Mouse (Mus musculus) cerebellum, adult 2 months (tissue): ENCODE measurements around the gene Rnf207.

Experiments used
- CTCF ChIP-seq: fragments of 200-500 bp; IDR thresholded peaks from 2 replicates; pipeline ENCODE4 v1.5.1; 2011; ENCODE audit warnings: low read depth, mild to moderate bottlenecking, control low read depth, low read length, moderate library complexity, borderline replicate concordance; ENCODE audit not compliant: insufficient read depth
- POLR2A ChIP-seq: fragments of 200-500 bp; IDR thresholded peaks from 2 replicates; pipeline ENCODE4 v1.6.1; 2011; ENCODE audit warnings: low read length, control low read depth, borderline replicate concordance; ENCODE audit not compliant: insufficient read depth

DNA sequence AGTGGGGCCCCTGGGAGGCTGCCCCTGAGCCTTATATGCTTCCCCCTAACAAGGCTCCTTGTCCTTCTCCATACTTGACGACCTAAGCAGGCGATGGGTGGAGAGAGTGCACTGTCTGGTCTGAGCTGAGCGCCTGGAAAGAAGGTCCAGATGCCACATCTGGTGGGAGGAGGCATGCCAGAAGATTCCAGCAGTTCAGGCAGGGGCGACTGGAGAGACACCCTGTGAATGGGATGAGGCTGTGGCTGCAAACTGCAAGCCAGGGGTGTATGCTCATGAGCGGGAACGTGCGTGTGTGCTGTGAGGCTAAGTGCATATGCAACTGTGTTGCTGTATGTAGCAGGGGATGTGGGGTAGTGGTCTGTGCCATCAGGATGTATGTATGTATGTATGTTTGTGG, 46.8 kb downstream of the Rnf207 start:
- TF ChIP-seq POLR2A (no peak), CTCF (no peak)
